Mouse (Mus musculus): ENCODE measurements at regions not wholly inside any gene's neighbourhood (a gene's known extent, or its start where the extent isn't known, plus 50 kb on each side); places are given as distances from the start of the nearest gene placed in this dataset.

GRCm38 (mm10) chr1:182071922-182072321 lies 52.1 kb upstream of the Enah start:
- no peaks in the 10 kb centered on the region for H3K79me2 ChIP-seq (ENCODE audit: control insufficient read depth, insufficient read depth)
- TF ChIP-seq POLR2AphosphoS2 (IDR thresholded peaks at IDR 0.05; ENCODE audit: insufficient read length, low read depth), result no peak
- TF ChIP-seq E2F4 (IDR thresholded peaks at IDR 0.05; ENCODE audit: insufficient read depth), result no peak
- TF ChIP-seq USF1 (IDR thresholded peaks at IDR 0.05; ENCODE audit: low read depth), result no peak
- no peak for TF ChIP-seq MYOG (IDR thresholded peaks at IDR 0.05; ENCODE audit: control insufficient read depth in 1 of 3, insufficient read depth in 1 of 3, insufficient read length in 2 of 3, low read depth in 2 of 3)
- no peak for TF ChIP-seq REST (IDR thresholded peaks at IDR 0.05; ENCODE audit: insufficient read depth, insufficient read length)
- H3ac ChIP-seq (ENCODE audit: control insufficient read depth, insufficient read length), result no peak overlapping the region
- no peak overlapping the region for H3K4me3 ChIP-seq
- H3K36me3 ChIP-seq (ENCODE audit: control insufficient read depth, insufficient read depth), result no peaks in the 10 kb centered on the region
- H3K27me3 ChIP-seq (ENCODE audit: control insufficient read depth, insufficient read depth, insufficient read length), result no peaks in the 10 kb centered on the region
- no peak overlapping the region for H3K4me2 ChIP-seq (ENCODE audit: low read depth)

GRCm38 (mm10) chr1:182073180-182073579 lies 51.4 kb upstream of the Srp9 start:
- H3K4me3 ChIP-seq, result no peak overlapping the region
- no peak overlapping the region for H3K4me2 ChIP-seq (ENCODE audit: low read depth)
- H3K79me2 ChIP-seq (ENCODE audit: control insufficient read depth, insufficient read depth), result no peaks in the 10 kb centered on the region
- H3K27me3 ChIP-seq (ENCODE audit: control insufficient read depth, insufficient read depth, insufficient read length), result no peaks in the 10 kb centered on the region
- H3K36me3 ChIP-seq (ENCODE audit: control insufficient read depth, insufficient read depth), result no peaks in the 10 kb centered on the region
- no peak for TF ChIP-seq TCF12 (IDR thresholded peaks at IDR 0.05; ENCODE audit: insufficient read depth, poor library complexity, severe bottlenecking)
- TF ChIP-seq MYOG (IDR thresholded peaks at IDR 0.05; ENCODE audit: control insufficient read depth in 1 of 3, insufficient read depth in 1 of 3, insufficient read length in 2 of 3, low read depth in 2 of 3), result no peak
- TF ChIP-seq REST (IDR thresholded peaks at IDR 0.05; ENCODE audit: insufficient read depth, insufficient read length), result no peak
- no peak for TF ChIP-seq TCF3 (IDR thresholded peaks at IDR 0.05; ENCODE audit: insufficient read length, low read depth)
- no peak for TF ChIP-seq USF1 (IDR thresholded peaks at IDR 0.05; ENCODE audit: low read depth)
- no peak for TF ChIP-seq POLR2A (IDR thresholded peaks at IDR 0.05; ENCODE audit: insufficient read length, low read depth)
- TF ChIP-seq E2F4 (IDR thresholded peaks at IDR 0.05; ENCODE audit: insufficient read depth), result no peak
- TF ChIP-seq POLR2AphosphoS2 (IDR thresholded peaks at IDR 0.05; ENCODE audit: insufficient read length, low read depth), result no peak
- no peak for TF ChIP-seq SRF (IDR thresholded peaks at IDR 0.05; ENCODE audit: control insufficient read depth, insufficient read length, low read depth)
- no peak for TF ChIP-seq CEBPB (IDR thresholded peaks at IDR 0.05; ENCODE audit: insufficient read depth, poor library complexity, severe bottlenecking)
- TF ChIP-seq MAX (IDR thresholded peaks at IDR 0.05; ENCODE audit: low read depth), result no peak
- no peak for TF ChIP-seq MYOD1 (IDR thresholded peaks at IDR 0.05; ENCODE audit: control insufficient read depth in 1 of 3, insufficient read length in 2 of 3, low read depth in 2 of 3)
- H3ac ChIP-seq (ENCODE audit: control insufficient read depth, insufficient read length), result no peak overlapping the region

GRCm38 (mm10) chr1:182074265-182074664 lies 50.3 kb upstream of the Srp9 start:
- Histone ChIP-seq H3K27me3 (ENCODE audit: control insufficient read depth, insufficient read depth, insufficient read length) (no peaks in the 10 kb centered on the region), H3K36me3 (ENCODE audit: control insufficient read depth, insufficient read depth) (no peaks in the 10 kb centered on the region), H3K79me2 (ENCODE audit: control insufficient read depth, insufficient read depth) (no peaks in the 10 kb centered on the region), H3K4me3 (no peak overlapping the region), H3ac (ENCODE audit: control insufficient read depth, insufficient read length) (no peak overlapping the region), H3K4me2 (ENCODE audit: low read depth) (no peak overlapping the region)
- TF ChIP-seq USF1 (IDR thresholded peaks at IDR 0.05; ENCODE audit: low read depth) (peak; percentile 84), TCF12 (IDR thresholded peaks at IDR 0.05; ENCODE audit: insufficient read depth, poor library complexity, severe bottlenecking) (no peak), MYOD1 (IDR thresholded peaks at IDR 0.05; ENCODE audit: control insufficient read depth in 1 of 3, insufficient read length in 2 of 3, low read depth in 2 of 3) (peak in 2 of 3 experiments; percentile 36 to 48)
